Mouse (Mus musculus): ENCODE results near the gene Gpalpp1. TPM values are rescaled to one million over a fixed set of nuclear protein-coding genes. Genes with fewer than 3 reads are reported as not detected.
A peak's percentile ranks its signal among the peaks of the same experiment; 100 is the strongest.

Gene Gpalpp1
- total RNA-seq (2022) = 10 to 100 TPM; 23.9 to 26.0 (median 24.8) TPM

- DNase-seq (ENCODE audit: low spot score in 2 of 2) = peak; percentile 92 to 93
Observed at GRCm38 (mm10) chr14:76110396-76111221, at the start of gene Gpalpp1, which contains the start of gene Nufip1. Gene Gpalpp1 (minus strand): TSS chr14:76110760. Gene Nufip1 (plus strand): TSS chr14:76110891.

- DNase-seq (ENCODE audit: low spot score in 2 of 2) = no peak
Observed at GRCm38 (mm10) chr14:76158192-76158785, 47.7 kb upstream of the Gpalpp1 start.

- DNase-seq (ENCODE audit: low spot score in 2 of 2) = no peak
Observed at GRCm38 (mm10) chr14:76153828-76154227, 43.3 kb upstream of the Gpalpp1 start.

- DNase-seq (ENCODE audit: low spot score in 2 of 2) = no peak
Observed at GRCm38 (mm10) chr14:76153003-76153675, 42.6 kb upstream of the Gpalpp1 start.

- DNase-seq (ENCODE audit: low spot score in 2 of 2) = peak; percentile 95 to 99
Observed at GRCm38 (mm10) chr14:76152162-76153002, 41.8 kb upstream of the Gpalpp1 start.

DNA sequence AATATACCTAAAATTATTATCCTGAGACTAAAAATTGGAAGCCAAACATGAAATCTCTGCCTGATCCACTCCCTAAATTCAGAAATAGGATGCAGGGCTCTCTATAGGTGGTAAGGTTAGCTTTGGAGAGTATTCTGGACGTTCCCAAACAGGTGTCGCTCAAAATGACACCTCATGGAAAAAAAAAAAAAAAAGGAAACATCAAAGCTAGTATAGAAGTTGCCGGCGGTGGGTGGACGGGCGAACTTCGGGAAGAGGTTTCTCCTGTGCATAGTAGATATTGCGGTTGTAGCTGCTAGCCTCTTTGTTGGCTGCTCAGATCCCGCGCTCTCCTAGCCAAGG is 41.2 kb upstream of the Gpalpp1 start:
- no peak for DNase-seq (ENCODE audit: low spot score in 2 of 2)

DNA sequence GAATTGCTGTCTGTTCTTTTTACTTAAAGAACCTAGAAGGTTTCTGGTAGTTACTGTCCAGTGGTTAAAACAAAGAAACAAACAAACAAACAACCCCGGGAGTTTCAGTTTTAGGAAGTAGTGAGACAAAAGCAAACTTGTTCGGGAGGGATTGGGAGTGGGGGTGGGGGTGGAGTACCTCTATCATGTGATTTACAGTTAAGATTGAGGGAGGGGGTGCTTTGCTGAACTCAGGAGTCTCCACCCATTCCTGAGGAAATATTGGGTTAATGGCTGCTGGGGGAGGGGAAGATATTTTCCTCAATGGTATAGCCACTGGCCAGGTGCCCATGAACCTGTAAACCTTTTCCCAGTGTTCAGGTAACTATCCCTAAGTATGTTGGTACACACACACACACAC is 40.5 kb upstream of the Gpalpp1 start:
- DNase-seq (ENCODE audit: low spot score in 2 of 2) = no peak

DNA sequence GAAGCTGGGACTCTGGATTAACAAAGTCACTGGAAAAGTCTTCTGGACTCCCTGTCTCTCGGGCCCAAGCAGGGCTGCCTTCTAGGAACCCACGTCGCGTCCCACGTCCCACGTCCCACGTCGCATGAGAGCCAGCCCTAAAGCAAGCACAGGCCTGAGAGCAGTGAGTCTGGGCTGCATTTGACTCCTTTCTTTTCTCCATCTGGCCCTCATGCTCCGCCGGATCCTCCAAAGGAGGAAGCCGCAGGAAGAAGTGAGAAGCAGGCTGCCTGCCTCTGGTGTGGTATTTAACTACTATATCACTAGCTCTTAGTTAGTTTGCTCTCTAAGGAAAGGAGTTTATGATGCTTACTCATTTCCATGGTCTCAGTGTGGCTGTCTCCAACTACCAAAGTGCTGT is 39.9 kb upstream of the Gpalpp1 start:
- DNase-seq (ENCODE audit: low spot score in 2 of 2) = no peak

- DNase-seq (ENCODE audit: low spot score in 2 of 2) = no peak
Observed at GRCm38 (mm10) chr14:76149531-76150179, 39.1 kb upstream of the Gpalpp1 start.

DNA sequence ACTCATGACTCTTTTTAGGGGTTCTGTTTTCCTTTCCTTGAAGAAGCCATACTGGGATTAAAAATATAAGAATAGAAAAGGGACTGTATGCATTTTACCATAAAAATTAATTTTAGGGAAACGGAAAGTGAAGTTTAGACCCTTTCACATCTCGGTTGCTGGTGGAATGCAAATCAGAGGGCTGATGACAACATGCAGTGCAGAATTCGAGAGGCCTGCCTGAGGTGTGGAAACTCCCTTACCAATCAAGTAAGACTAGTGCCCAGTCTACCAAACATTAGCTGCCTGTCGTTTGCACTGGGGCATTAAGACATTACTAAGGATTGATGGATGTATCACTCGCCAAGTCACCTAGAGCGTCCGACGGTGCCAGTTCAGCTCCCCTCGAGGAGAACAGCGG is 37.7 kb upstream of the Gpalpp1 start:
- no peak for DNase-seq (ENCODE audit: low spot score in 2 of 2)

DNA sequence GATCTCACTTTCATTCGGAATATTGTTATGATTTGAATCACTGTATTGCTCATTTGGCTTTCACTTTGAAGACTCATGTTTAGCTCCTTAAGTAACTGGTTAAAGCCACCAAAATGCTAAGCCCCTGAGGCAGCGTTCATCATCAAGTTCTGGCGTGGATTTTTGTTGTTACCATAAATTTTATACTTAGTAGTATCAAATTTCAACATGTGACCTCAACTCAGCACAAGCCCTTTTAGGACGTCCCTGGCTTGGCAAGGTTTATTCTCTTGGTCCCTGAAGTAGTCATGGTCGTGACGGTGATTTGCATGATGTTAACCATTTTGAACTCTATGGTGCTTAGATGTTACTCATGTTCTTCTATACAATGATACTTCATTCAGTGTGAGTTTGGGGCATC is 36.5 kb upstream of the Gpalpp1 start:
- no peak for DNase-seq (ENCODE audit: low spot score in 2 of 2)

DNA sequence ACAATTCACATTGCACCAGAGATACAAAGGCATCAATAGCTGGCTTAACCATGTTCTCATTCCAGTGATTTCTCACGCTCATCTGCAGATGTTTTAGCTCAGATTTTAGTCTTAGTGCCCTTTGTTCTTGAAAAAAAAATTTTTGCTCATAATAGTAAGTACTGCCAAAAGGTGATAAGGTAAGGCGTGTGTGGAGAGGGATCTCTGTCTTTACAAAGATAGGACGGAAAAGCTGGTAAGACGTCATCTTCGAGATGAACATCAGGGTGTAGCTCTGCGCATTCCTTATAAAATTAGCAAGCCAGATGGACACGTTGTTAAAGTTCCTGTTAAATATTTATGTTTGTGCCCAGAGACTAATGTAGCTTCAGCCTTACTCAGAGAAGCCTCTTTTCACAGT is 35.3 kb upstream of the Gpalpp1 start:
- DNase-seq (ENCODE audit: low spot score in 2 of 2) = no peak

DNA sequence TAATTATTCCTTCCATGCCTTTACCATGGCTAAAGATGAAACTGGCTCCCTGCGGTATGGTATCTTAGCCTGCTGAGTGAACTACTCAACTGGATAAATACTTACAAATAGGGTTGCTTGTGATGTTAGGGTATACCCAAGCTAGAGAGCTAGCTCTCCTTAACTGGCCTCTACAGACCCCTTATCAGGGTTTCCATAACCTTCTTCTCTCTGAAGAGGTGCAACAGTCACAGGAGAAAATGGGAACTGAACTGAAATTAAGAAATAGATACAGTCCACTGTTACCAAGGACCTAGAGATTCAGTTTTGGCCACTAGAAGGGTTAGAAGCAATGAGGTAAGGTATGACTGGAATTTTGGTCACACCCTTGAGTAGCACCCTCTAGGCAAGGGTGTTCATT is 34.7 kb upstream of the Gpalpp1 start:
- DNase-seq (ENCODE audit: low spot score in 2 of 2) = no peak

- DNase-seq (ENCODE audit: low spot score in 2 of 2) = no peak
Observed at GRCm38 (mm10) chr14:76134975-76135374, 24.4 kb upstream of the Gpalpp1 start.

DNA sequence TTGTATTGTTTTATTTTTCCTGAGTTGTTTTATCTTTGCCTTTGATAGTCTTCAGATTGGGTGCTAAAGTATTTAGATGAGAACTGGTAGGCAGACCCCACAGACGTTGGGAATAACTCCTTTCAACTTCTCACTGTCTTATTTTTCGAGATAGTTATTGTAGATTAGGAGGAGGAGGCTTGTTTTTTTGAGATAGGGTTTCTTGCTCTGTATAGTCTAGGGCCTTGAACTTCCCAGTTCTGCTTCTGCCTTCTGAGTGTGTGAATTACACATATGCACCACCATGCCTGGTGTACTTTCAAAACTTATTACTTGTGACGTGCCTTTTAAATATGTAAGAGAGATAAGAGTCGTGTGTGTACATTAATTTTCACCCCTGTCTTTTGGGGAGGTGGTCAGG is 17.6 kb upstream of the Gpalpp1 start:
- no peak for DNase-seq (ENCODE audit: low spot score in 2 of 2)

DNA sequence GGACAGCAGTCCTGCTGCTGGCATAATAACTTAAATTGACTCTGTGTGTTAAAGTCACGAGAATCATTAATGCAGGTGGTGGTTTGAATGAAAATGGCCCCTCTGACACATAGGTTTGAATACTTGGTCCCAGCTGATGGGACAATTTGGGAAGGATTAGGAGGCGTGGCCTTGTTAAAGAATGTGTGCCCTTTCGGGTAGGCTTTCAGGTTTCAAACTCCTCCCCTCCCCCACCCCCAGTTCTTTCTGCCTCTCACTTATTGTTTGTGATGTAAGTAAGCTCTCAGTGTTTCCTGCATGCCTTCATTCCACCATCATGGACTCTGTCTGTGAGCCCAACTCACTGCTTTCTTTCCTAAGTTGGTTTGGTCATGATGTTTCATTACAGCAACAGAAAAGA is 16.8 kb upstream of the Gpalpp1 start:
- no peak for DNase-seq (ENCODE audit: low spot score in 2 of 2)

DNA sequence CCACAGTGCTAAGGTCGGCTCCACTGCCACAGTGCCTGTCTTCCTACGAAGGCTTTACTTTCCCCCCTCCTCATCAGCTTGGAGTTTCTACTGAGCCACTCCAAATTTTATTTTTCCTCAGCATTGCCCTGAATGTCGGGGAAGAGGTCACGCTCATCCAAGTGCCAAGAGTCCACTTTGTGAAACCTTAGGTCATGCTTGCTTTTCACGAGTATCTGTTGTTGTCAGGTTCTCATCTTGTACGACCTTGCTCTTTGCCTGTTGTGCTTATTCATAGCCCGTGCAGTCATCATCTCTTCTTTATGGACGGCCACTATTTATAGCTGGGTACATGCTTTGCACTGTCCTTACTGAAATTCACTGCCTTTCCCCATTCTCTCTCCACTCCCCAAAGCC is 12.1 kb upstream of the Gpalpp1 start:
- DNase-seq (ENCODE audit: low spot score in 2 of 2) = no peak

GRCm38 (mm10) chr14:76121901-76122662 is 11.5 kb upstream of the Gpalpp1 start:
- peak; percentile 19 to 45 for DNase-seq (ENCODE audit: low spot score in 2 of 2)

DNA sequence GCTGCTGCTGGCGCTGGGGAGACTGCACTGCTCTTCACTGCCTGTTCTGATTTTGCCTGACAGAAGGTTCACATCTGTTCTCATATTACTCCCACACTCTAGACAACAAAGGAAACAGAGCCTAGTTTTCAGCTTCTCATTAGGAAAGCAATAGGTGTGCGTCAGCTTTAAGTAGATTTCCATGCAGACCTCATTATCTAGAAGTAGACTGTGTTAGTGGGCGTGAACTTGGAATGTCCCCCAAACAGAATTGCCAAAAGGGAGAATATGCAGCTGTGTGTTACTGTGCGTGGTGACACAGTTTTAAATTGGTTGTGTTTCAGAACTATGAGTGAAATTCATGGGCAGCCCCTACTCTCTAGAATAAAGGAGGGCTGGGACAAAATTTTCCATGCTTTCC is 9.9 kb upstream of the Gpalpp1 start:
- DNase-seq (ENCODE audit: low spot score in 2 of 2) = peak; percentile 46 to 68

GRCm38 (mm10) chr14:76118963-76119362 is 8.4 kb upstream of the Gpalpp1 start:
- no peak for DNase-seq (ENCODE audit: low spot score in 2 of 2)

Measured in layer of hippocampus, adult 8-10 months (tissue).